Mouse (Mus musculus): ENCODE measurements around the gene Lrrc25.

Lrrc25 gene

GRCm38 (mm10) chr8:70599507-70600290 is 16.3 kb upstream of the Lrrc25 start:
- DNase-seq (ENCODE audit: low read depth, low spot score): no peak

GRCm38 (mm10) chr8:70600473-70601270 is 15.3 kb upstream of the Lrrc25 start:
- DNase-seq (ENCODE audit: low read depth, low spot score): no peak

- no peak for DNase-seq (ENCODE audit: low read depth, low spot score)
Observed at GRCm38 (mm10) chr8:70601271-70601649, 14.7 kb upstream of the Lrrc25 start.

- DNase-seq (ENCODE audit: low read depth, low spot score): no peak
Observed at GRCm38 (mm10) chr8:70602139-70602811, 13.7 kb upstream of the Lrrc25 start.

GRCm38 (mm10) chr8:70604558-70604957 is 11.4 kb upstream of the Lrrc25 start:
- no peak for DNase-seq (ENCODE audit: low read depth, low spot score)

- no peak for DNase-seq (ENCODE audit: low read depth, low spot score)
Observed at GRCm38 (mm10) chr8:70605871-70606779, 9.8 kb upstream of the Lrrc25 start.

- DNase-seq (ENCODE audit: low read depth, low spot score): no peak
Observed at GRCm38 (mm10) chr8:70606780-70607602, 9.0 kb upstream of the Lrrc25 start.

- DNase-seq (ENCODE audit: low read depth, low spot score): peak; percentile 40
Observed at GRCm38 (mm10) chr8:70607603-70607897, 8.4 kb upstream of the Lrrc25 start.

GRCm38 (mm10) chr8:70607898-70608748 is 7.8 kb upstream of the Lrrc25 start:
- peak; percentile 79 for DNase-seq (ENCODE audit: low read depth, low spot score)

GRCm38 (mm10) chr8:70608749-70609367 is 7.1 kb upstream of the Lrrc25 start, which contains the start of gene Ssbp4:
Gene Ssbp4, minus strand, starts transcription at chr8:70608872.
- DNase-seq (ENCODE audit: low read depth, low spot score): peak; percentile 55

GRCm38 (mm10) chr8:70609368-70609848 is 6.5 kb upstream of the Lrrc25 start:
- peak; percentile 93 for DNase-seq (ENCODE audit: low read depth, low spot score)

- DNase-seq (ENCODE audit: low read depth, low spot score): peak; percentile 100
Observed at GRCm38 (mm10) chr8:70609849-70610795, 5.8 kb upstream of the Lrrc25 start.

GRCm38 (mm10) chr8:70610796-70611771 is 4.9 kb upstream of the Lrrc25 start:
- DNase-seq (ENCODE audit: low read depth, low spot score): peak; percentile 92

- DNase-seq (ENCODE audit: low read depth, low spot score): peak; percentile 93
Observed at GRCm38 (mm10) chr8:70611849-70612248, 4.1 kb upstream of the Lrrc25 start.

- no peak for DNase-seq (ENCODE audit: low read depth, low spot score)
Observed at GRCm38 (mm10) chr8:70613763-70614162, 2.2 kb upstream of the Lrrc25 start.

- no peak for DNase-seq (ENCODE audit: low read depth, low spot score)
Observed at GRCm38 (mm10) chr8:70614469-70614868, 1.5 kb upstream of the Lrrc25 start.

- DNase-seq (ENCODE audit: low read depth, low spot score): no peak
Observed at GRCm38 (mm10) chr8:70615281-70615680, 674 bp upstream of the Lrrc25 start.
